Mouse (Mus musculus): ENCODE measurements around the gene Gm45234.

The Gm45234 gene

DNA sequence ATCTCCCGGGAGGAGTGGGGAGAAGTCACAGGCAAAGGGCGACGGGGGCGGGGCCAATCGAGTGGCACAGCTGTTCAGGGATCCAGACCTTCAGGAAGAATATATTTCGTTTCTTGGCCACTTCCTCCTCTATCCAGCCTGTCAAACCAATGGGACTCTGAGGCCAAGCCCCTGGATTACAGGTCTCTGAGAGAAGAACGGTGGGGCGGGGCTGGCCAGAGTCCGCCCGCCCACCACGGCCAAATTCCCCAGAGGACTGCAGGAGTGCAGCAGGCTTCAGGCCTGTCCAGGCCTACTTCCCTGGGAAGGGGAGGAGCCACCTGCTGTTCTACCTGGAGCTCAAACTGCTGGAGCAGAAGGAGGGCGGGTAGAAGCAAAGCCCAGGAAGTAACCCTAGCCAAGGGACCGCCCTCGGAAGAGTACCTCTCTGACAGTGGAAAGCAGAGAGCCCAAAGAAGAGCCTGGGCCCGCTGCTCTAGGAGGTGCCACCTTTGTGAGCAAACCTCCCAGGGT is 17.3 kb downstream of the Gm45234 start, which contains the start of gene Ptpn6:
Gene Ptpn6, minus strand, starts transcription at position 204 of the 513 bp plus-strand sequence.
- DNase-seq = peak; percentile 86

DNA sequence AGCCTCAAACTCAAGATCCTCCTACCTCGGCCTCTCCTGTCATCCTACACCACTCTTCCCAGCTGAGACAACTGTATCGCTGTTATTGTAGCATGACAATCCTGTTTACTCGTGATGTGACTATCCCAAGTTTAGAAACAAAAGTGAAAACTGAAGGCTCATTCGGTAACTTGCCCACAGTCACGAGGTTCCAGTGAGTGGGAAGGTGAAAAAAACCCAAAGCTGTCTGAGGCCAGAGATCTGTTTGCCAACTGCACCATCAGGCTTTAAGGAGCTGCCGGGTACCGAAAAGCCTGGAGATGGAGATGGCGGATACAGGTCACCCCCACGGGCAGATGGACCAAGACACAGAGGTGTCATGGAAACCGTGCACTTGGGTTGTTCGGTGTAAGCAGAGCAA is 18.8 kb downstream of the Gm45234 start:
- DNase-seq = no peak

DNA sequence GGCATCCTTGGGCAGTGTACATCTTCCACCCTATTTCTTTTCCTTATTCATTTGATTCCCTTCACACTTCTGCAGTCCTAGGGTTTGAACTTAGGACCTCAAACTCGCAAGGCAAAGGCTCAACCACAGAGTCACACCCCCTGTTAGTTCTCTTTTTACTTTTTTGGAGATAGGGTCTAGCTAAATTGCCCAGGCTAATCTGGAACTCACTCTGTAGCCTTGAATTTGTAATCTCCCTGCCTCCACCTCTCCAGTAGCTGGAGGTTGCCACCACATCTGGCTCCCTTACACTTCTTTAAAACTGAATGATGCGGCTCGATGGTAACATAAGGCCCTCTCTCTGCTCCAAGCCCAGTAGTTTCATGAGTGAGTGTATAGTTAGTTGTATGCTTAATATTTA is 21.4 kb downstream of the Gm45234 start:
- DNase-seq = no peak

DNA sequence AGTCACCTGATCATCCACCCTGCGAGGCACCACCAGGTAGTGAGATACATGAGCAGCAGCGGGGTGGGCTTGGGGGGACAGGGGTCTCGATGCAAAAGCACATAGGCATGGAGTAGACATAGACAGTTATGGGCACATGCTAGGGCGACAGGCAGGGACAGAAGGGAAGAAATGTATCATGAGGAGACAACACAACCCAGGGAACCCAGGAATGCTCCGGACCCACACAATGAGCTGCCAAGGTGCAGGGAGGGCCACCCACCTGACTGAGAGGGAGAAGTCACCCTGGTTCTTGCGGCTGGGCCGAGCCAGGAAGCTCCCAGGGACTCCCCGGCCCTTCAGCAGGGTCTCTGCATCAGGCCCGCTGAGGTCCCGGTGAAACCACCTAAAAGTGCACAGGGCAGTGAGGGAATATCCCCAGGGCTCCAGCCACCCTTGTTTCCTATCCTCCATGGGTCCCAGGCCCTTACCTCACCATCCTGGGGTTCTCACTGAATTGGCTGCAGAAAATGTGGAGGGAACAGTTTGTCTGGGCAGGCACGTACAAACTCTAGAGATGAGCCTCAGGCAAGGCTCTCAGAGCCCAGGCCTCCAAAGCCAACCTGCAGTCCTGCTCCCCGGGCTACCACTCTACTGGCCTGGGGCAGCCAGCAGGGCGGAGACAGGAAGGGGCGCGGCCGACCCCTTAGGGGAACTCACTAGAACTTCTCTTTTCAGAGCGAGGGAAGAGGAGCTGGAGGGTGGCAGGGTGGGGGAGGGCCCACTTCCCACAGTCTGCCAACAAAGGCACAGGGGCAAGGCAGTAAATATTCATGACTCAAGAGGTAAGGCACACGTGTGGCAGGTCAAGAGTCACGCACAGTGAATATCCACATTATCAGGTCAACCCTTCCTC is 23.1 kb downstream of the Gm45234 start:
- DNase-seq = peak; percentile 63

DNA sequence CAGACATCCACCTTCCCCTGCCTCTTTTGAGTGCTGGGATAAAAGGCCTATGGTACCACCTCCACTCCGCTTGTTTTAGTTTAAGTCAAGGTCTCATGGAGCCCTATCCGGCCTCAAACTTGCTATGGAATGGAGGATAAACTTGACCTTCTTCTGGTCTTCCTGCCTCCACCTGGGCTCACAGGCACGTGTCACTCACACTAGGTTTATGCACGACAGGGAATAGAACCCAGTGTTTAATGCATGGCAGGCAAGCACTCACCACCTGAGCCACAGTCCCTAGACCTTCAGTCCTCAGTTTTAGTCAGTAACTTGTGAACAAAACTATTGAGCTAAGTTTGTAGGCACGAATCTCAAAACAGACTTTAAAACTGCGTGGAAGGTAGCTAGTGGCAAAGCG is 24.8 kb downstream of the Gm45234 start:
- no peak for DNase-seq

DNA sequence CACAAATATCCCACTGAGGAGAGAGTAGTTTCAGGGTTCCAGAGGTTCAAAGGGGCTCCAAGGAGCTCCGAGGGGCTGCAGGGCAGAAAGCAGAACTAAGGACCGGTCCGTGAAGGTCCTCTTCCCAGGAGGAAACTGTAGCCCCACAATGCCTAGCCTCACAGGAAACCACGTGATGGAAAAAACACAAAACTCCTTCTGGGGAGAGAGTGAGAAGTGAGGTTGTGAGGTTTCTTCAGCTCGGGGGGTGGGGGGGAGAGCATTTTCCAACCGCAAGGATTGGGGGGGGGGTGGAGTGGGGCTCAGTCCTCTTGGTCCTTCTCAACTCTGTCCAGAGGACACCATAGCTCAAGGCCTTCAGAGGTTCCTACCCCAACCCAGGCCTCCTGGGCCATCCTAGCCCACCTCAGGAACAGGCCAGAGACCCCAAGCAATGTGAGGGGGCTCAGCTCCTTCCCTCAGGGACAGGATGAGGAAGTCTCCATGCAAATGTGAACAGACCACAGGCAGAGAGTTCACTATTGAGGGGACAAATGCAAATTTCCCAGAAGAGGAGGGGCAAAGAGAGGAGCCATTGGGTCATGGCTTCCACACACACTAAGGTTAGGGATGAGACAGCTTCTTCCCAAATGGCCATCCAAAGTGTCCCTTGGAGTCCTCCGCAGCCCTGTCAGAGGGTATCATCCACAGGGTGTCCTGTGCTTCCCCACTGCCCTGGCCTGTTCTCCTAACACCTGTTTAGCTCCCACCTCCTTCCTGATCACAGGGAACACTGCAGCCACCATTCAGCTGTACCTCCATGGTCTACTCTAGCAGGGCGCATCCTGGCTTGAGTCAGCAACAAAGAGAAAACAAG is 25.7 kb downstream of the Gm45234 start:
- no peak for DNase-seq

DNA sequence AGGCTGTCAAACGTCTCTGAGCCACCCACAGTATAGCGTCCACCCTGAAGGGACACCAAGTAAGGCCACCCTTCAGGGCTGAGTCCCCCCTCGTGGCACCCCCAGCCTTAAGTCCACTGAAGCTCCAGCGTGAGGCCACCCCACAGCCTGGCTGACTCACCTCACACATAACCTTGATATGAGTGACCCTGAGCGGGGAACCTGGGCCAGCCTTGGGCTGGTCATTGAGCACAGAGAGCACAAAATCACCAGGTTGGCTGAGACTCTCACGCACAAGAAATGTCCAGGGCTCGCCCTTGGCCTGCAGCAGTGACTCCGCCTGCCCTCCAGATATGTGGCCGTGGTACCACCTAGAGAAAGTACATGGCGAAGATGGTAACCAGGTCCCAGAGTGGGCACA is 27.2 kb downstream of the Gm45234 start:
- DNase-seq = no peak

DNA sequence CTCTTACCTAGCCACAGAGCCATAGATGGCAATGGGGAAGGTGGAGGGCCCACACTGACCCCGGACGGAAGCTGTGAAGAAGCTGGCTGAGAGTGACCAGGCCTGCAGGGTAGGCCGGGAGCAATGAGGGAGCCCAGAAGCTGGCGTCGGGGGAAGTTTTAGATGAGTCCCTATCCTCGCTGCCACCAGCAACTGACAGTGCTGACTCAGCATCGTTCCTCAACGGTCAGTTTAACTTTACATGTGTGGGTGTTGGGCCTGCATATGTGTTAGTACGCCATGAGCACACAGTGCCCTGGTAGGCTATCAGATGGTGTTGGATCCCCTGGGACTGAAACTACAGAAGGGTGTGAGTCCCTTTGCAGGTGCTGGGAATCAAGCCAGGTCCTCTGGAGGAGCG is 31.3 kb downstream of the Gm45234 start:
- no peak for DNase-seq

DNA sequence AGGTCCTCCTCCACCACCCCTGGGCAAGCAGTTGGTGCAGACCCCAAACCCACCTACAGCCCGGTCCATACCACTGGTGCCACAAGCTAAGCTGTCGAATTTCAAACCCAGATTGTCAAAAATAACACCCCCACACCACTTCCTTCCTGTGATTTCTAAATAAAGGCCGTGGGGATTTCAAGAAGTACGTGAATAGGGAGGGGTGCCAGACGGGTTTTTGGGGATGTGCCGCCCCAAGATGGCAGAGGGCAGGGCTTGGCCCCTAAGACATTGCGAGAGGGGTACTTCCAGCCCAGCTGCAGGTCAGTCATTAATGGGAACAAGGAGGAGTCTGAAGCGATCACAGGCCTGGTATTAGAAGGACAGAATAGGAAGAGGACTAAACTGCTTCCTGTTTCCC is 32.3 kb downstream of the Gm45234 start:
- no peak for DNase-seq

DNA sequence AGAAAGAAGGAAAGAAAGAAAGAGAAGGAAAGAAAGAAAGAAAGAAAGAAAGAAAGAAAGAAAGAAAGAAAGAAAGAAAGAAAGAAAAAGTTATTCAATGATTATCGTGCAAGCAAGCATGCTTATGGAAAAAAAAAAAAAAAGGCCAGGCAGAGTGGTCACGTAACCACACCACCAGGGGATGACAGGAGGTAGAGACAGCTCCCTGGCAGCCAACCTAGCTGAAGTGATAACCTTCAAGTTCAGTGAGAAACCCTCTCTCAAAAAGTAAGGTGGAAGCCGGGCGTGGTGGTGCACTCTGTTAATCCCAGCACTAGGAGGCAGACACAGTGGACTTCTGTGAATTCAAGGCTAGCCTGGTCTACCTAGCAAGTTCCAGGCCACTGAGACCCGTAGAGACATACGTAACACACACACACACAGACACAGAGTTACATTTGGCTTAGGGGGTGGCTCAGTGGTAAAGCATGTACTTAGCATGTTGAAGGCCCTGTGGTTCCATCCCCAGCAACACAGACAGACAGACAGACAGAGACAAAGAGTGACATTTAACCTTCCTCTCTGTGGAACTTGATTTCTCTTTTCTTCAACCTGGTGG is 32.8 kb downstream of the Gm45234 start:
- DNase-seq = no peak

DNA sequence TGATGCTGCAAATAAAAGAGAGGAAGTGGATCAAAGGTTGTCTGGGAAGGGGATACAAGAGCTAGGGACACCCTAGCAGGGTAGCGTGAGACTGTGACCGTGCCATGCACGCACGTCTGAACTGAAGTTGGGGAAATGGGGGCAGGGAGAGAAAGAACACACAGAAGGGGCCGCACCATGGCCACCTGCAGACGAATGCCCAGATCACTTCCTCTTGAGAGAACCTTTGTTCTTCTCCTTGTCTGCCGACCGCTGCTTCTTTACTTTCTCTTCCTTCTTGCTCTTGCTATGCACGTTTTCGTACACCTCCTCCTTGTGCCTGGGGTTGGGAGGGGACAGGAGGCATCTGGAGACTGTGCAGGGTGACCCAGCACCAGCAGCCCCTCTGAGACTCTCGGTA is 34.9 kb downstream of the Gm45234 start:
- DNase-seq = no peak

DNA sequence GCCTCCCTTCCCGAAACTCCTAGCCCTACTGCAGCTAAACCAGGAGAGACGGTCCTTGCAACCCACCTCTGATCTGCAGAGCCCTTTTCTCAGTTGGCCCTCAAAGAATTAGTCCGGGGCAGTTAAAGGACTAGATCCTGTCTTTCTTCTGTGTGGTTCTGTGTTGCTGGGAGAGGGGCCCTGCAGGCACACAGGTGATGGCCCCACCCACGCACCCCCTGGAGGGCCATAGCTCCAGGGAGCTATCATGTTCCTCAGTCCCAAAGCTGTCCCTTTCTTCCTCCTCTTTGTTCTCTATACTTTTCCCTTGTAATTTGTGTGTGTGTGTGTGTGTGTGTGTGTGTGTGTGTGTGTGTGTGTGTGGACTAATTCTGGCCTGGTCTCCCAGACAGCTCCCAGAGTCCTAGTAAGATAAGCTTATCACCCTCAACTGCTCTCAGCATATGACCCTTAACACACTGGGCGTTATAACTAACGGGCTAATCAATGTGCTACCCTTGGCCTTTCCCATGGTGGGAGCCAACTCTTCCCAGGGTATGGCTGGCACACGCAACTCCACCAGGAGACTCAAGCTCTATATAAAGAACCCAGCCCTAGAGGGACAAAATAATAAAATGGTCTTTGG is 36.4 kb downstream of the Gm45234 start:
- no peak for DNase-seq

DNA sequence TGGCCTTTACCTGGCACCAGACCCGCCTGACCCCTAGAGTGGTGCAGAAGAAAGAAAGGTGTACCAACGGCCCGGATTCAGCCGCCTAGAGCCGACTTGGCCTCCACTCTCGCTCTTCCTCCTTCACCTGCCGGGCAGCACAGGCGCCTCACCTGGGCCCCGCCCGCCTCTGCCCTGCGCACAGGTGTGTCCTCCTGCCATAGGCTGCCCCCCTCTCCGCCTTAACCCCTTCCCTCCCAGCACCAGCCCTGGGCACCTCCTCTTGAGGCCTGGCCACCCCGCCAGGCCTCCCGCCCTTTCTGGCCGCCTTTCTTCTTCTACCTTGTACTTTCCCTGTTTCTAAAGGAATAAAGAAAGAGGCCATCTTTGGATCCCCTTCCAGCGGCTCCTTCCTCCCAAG is 37.1 kb downstream of the Gm45234 start:
- peak; percentile 87 for DNase-seq

DNA sequence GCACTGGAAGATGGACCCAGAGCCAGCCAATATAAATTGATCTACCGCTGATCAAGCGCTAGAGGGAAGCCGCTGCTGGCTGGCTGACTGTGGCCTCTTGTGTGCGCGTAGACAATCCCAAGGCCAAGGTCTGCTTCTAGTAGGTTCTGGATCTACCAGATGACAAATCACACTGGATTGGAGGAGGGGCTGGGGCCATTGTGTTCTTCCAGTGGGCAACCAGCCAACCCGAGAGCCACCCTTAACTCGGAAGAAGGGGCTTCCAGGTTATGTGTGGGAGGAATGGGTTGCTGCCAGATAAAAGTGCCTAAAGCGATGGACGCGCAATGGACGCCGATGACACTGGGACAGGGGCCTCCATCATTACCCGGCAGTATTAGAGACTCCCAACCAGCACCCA is 37.9 kb downstream of the Gm45234 start:
- DNase-seq = no peak

DNA sequence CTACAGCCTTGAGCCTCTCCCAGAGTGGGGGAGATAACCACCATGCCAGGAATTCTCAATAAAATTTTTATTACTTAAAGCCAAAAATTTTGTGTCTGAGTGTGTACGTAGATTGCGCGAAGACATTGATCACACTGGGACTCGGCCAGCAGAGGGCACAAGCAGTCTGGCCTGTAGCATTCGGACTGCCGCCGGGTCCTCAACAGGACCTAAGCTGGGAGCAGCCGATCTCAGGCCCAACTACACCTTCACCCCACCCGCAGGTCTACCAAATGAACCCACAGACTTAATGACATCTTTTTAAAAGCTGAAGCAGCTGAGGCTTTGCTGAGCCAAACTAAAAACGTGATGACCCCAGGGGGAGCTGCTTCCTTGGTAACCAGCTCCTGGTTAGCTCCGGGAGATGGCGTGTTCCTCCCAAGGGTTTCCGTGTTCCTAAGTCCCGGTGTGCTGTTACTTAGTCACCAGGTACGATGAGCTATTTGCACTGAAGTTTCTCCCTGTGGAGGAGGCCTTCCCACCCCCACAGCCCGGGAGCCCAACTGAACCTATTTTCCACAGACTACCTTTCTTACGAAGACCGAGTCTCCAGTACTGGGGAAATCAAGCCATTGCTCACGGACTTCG is 38.8 kb downstream of the Gm45234 start:
- peak; percentile 62 for DNase-seq

DNA sequence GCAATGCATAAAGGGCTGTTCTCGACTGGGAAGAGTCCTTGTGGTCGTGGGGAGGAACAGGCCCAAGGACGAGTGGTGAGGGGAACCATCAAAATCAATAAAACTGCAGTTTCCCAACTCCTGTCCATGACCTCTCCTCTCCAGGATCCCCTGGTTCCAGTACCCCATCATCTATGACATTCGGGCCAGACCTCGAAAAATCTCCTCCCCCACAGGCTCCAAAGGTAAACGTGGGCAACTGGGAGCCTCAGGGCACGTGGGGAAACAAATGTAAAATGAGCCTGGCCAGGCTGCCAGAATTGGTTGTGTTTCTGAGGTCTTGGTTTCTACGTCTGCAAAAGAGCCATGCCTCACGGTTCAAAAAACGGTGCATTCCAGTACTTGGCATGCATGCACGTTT is 42.9 kb downstream of the Gm45234 start:
- no peak for DNase-seq

DNA sequence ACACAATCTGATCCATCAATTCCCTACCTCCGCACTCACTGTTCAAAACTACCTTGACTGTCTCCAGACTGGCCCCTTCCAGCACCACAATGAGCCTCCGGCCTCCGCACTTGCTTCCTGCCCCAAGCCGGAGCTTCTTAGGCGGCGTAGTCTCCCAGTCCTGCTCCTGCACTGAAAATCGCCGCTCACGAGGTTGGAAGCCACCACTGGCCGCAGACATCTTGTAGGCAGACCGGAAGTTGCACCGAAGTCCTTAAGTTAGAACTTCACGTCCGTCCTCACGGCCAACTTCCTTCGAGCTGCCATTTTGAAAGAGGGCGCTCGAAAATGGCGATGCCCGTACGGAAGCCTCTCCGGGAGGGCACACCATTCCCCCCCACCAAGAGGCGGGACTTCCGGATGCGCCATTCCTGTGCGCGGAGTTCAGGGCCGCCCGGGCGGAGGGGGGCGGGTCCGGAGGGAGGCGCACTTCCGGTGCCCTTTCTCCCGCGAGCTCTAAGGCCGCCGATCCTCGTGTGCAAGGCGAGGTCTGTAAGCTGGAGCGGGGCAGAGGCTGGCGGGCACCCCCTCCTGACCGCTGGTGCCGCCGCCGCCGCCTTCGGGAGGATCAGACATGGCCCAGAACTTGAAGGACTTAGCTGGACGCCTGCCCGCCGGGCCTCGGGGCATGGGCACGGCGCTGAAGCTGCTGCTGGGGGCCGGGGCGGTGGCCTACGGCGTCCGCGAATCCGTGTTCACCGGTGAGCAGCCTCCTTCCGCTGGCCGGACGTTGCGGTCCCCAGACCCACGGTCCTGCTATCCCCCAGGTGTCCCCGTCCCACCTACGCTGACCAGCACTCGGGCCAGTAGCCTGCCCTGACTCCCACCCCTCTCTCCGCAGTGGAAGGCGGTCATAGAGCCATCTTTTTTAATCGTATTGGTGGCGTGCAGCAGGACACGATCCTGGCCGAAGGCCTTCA is 43.7 kb downstream of the Gm45234 start, which contains the start of the genes Emg1 and Phb2:
Gene Emg1, minus strand, starts transcription at position 355 of the 959 bp plus-strand sequence.
Gene Phb2, plus strand, starts transcription at position 513 of the 959 bp plus-strand sequence.
- peak; percentile 99 for DNase-seq

DNA sequence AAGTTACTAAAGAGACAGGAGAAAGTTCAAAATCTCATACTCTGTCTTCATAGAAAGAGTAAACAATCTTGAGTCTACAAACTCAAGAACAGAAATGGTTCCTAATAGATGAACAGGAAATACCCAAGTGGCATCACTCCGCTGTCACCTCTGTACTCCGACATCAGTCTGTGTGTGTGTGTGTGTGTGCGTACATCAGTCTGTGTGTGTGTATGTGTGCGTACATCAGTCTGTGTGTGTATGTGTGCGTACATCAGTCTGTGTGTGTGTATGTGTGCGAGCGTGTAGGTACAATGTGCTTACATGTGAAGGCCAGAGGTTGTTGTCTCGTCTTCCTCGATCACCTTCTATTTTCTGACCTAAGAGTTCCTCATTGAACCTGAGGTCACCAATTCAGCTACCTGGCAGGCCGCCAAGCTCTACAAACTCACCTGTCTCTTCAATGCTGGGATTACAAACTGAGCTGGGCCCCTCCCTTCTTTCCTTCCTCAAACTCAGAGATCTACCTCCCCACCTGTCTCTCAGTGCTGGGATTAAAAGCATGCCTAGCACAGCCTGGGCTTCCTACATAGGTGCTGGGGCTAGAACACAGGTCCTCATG is 47.4 kb downstream of the Gm45234 start:
- no peak for DNase-seq

DNA sequence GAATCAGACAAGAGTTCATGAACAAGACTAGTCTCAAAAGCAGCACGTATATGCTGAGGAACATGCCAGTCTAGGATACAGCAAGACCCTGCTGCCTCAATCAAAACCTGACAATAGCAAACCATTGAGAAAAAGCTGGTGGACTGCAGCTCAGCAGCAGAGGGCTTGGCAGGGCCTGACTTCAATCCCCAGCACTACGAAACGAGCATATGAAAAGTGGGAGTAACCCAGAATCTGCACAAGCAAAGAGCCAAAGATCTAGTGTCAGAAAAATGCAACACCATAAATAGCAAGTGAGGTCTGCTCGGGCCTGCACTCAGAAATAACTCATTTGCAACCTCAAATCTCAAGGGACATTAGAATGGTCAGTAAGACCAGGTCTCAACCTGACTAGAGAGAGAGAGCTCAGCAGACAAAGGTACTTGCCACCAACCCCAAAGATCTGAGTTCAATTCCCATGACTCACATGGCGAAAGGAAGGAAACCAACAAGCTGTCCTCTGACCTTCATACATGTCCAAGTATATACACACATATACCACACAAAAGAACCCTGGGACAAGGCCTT is 49.7 kb downstream of the Gm45234 start:
- no peak for DNase-seq

DNA sequence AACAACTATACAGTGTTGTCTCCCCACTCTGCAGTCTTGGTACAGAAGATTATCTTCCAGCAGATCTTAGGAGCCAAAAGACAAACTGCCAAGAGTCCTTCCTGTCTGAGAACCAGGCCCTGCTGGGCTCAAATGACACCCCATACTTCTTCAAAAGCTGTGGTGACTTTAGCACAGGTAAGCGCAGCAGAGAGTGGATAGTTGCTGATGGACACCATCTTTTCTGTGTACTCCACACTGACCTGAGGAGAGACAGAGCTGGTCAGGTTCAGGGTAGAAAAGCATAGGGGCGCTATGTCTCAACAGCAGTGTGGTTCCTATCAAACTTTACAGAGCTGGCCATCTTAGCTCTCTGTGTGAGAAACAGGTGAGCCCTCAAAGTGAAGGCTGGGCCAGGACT is 51.4 kb downstream of the Gm45234 start:
- DNase-seq = no peak

All from lung, postnatal 10 days (tissue).